Mouse (Mus musculus) E14TG2a.4 (cell line): ENCODE results near the gene Mboat2.

ENCODE experiments used
- H3K27me3 ChIP-seq: 2 replicates; pipeline ENCODE4 v1.6.1; 2014; ENCODE audit warnings: low read length, control low read depth; ENCODE audit not compliant: insufficient read depth
- H3K36me3 ChIP-seq: 2 replicates; pipeline ENCODE4 v1.6.1; 2014; ENCODE audit warnings: low read length, control low read depth; ENCODE audit not compliant: insufficient read depth
- H3K4me1 ChIP-seq: replicated peaks from 2 replicates; pipeline ENCODE4 v1.6.1; 2014; ENCODE audit warnings: low read depth, low read length, control low read depth
- H3K4me3 ChIP-seq: replicated peaks from 2 replicates; pipeline ENCODE4 v1.5.1; 2014; ENCODE audit warnings: mild to moderate bottlenecking, low read length
- H3K9me3 ChIP-seq: 2 replicates; pipeline ENCODE4 v1.6.1; 2014; ENCODE audit warnings: low read length, control low read depth
- CTCF ChIP-seq: conservative IDR thresholded peaks from 2 replicates; pipeline ENCODE4 v1.5.1; 2014; ENCODE audit warnings: low read length
- NANOG ChIP-seq: IDR thresholded peaks from 2 replicates; pipeline ENCODE4 v1.6.1; 2014; ENCODE audit warnings: borderline replicate concordance, low read length, mixed read lengths
- POU5F1 ChIP-seq: IDR thresholded peaks from 2 replicates; pipeline ENCODE4 v1.6.1; 2014; ENCODE audit warnings: low read length, borderline replicate concordance

Gene Mboat2

GRCm38 (mm10) chr12:24897354-24897753 is 66.7 kb downstream of the Mboat2 start:
- TF ChIP-seq POU5F1 (no peak), NANOG (no peak), CTCF (no peak)
- Histone ChIP-seq H3K27me3 (no peaks in the 10 kb centered on the region), H3K4me3 (no peak overlapping the region), H3K36me3 (peaks cover 13% of the 10 kb centered on the region; the same call in 1 of the 2 replicates), H3K4me1 (peaks cover 35% of the 10 kb centered on the region), H3K9me3 (no peaks in the 10 kb centered on the region)

DNA sequence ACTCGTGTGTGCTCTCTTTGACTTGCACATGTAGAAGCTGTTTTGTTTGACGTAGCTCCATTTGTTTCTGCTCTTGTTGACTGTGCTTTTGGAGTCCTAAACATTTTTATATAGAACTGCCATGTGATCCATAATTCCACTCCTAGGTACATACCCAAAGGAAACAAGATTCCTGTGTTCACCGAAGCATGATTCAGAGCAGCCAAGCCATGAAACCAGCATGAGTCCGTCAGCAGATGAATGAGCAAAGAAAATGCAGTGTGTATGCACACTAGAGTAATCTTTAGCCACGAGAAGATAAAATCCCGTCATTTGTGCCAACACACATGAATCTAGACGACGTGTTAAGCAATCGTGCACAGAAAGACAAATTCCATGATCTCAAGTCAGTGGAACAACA is 67.5 kb downstream of the Mboat2 start:
- H3K27me3 ChIP-seq: no peaks in the 10 kb centered on the region

DNA sequence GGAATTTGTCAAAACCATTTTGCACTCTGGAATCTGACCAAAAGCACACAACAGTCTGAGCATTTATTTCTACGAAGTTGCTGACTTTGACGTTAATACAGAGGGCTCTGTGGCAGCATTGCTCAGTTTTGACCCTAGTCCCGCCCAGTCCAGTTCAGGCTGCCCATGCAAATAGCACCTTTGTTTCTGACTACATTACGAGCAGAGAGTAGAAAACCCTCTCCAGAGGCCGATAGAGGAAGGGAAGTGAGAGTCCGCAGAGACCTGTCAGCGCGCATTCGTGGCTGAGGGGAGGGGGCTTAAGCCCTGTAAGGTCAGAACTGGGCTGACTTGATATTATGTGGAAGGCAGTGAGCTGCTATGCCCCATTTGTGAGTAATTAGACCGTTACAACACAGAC is 69.0 kb downstream of the Mboat2 start:
- Histone ChIP-seq H3K4me3 (no peak overlapping the region), H3K27me3 (no peaks in the 10 kb centered on the region), H3K4me1 (peaks cover 13% of the 10 kb centered on the region), H3K36me3 (peaks cover 14% of the 10 kb centered on the region; the same call in 1 of the 2 replicates), H3K9me3 (no peaks in the 10 kb centered on the region)
- TF ChIP-seq CTCF (no peak), POU5F1 (no peak), NANOG (no peak)

More for the DNA sequence above, 67.5 kb downstream of the Mboat2 start:
- H3K4me3 ChIP-seq: no peak overlapping the region
- peaks cover 18% of the 10 kb centered on the region; the same call in 1 of the 2 replicates for H3K36me3 ChIP-seq
- no peaks in the 10 kb centered on the region for H3K9me3 ChIP-seq
- H3K4me1 ChIP-seq: peaks cover 27% of the 10 kb centered on the region
- TF ChIP-seq CTCF: no peak
- no peak for TF ChIP-seq POU5F1
- no peak for TF ChIP-seq NANOG

DNA sequence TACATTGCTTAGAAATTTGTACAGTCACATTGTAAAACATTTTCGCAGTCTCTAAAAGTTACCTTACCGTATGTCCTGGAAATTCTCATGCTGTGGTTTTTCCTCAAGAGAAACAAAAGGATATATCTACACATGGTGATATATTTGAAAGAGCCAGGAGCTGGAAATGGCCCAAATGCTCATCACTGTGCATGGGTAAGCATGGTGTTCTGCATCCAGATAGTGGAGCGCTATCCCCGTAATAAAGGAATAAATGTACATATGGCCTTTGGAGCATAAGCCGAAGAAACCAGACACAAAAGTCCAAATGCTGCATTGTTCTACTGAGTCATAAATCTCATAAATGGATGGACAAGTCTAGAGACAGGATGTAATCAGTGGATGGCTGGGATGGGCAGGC is 72.1 kb downstream of the Mboat2 start:
- Histone ChIP-seq H3K36me3 (peaks cover 14% of the 10 kb centered on the region; the same call in 1 of the 2 replicates), H3K27me3 (no peaks in the 10 kb centered on the region), H3K4me1 (0 out of 2 replicates have a peak, but pooled peaks cover 4% of the 10 kb centered on the region), H3K9me3 (no peaks in the 10 kb centered on the region), H3K4me3 (no peak overlapping the region)
- TF ChIP-seq POU5F1: no peak
- TF ChIP-seq CTCF: no peak
- TF ChIP-seq NANOG: no peak

GRCm38 (mm10) chr12:24907894-24908293 is 77.2 kb downstream of the Mboat2 start:
- no peak overlapping the region for H3K4me3 ChIP-seq
- no peak for TF ChIP-seq POU5F1
- no peak for TF ChIP-seq CTCF
- no peak for TF ChIP-seq NANOG
- H3K9me3 ChIP-seq: no peaks in the 10 kb centered on the region
- peaks cover 12% of the 10 kb centered on the region for H3K36me3 ChIP-seq
- no peaks in the 10 kb centered on the region for H3K27me3 ChIP-seq
- no peaks in the 10 kb centered on the region for H3K4me1 ChIP-seq

DNA sequence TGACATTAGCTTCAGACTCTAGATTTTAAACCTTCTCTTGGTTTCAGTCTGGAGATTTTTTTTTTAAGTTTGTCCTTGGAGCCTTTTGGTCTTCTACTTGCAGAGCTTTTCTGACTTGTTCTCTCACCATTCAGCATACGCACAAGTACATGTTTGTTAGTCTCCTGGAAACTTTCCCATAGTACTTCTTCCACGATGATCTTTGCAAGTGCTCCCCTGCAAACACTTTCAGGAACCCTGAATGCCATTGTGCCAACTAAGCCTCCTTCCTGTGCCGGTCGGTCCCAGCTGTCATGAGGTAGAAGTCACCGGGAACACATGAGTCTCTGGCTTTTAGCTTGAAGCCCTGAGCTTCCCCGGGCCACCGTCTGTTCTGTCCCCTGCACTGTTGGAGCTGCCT is 79.0 kb downstream of the Mboat2 start:
- no peak for TF ChIP-seq NANOG
- TF ChIP-seq POU5F1: no peak
- TF ChIP-seq CTCF: no peak
- H3K36me3 ChIP-seq: peaks cover 12% of the 10 kb centered on the region
- no peaks in the 10 kb centered on the region for H3K9me3 ChIP-seq
- H3K4me1 ChIP-seq: no peaks in the 10 kb centered on the region
- H3K4me3 ChIP-seq: no peak overlapping the region
- no peaks in the 10 kb centered on the region for H3K27me3 ChIP-seq

- H3K4me3 ChIP-seq: no peak overlapping the region
- TF ChIP-seq CTCF: no peak
- no peak for TF ChIP-seq NANOG
- no peak for TF ChIP-seq POU5F1
- peaks cover 12% of the 10 kb centered on the region for H3K36me3 ChIP-seq
- H3K27me3 ChIP-seq: no peaks in the 10 kb centered on the region
- H3K9me3 ChIP-seq: no peaks in the 10 kb centered on the region
- no peaks in the 10 kb centered on the region for H3K4me1 ChIP-seq
Observed at GRCm38 (mm10) chr12:24912174-24912573, 81.5 kb downstream of the Mboat2 start.

- no peak overlapping the region for H3K4me3 ChIP-seq
- H3K27me3 ChIP-seq: no peaks in the 10 kb centered on the region
- H3K9me3 ChIP-seq: no peaks in the 10 kb centered on the region
- no peaks in the 10 kb centered on the region for H3K4me1 ChIP-seq
- TF ChIP-seq NANOG: no peak
- no peak for TF ChIP-seq POU5F1
- TF ChIP-seq CTCF: no peak
- peaks cover 12% of the 10 kb centered on the region for H3K36me3 ChIP-seq
Observed at GRCm38 (mm10) chr12:24912876-24913275, 82.2 kb downstream of the Mboat2 start.
